Mouse (Mus musculus): ENCODE results near the gene Pax7. TPM values are rescaled to one million over a fixed set of nuclear protein-coding genes. Genes with fewer than 3 reads are reported as not detected.

Pax7 gene
- total RNA-seq (2017) = not detected in 2 replicates

DNA sequence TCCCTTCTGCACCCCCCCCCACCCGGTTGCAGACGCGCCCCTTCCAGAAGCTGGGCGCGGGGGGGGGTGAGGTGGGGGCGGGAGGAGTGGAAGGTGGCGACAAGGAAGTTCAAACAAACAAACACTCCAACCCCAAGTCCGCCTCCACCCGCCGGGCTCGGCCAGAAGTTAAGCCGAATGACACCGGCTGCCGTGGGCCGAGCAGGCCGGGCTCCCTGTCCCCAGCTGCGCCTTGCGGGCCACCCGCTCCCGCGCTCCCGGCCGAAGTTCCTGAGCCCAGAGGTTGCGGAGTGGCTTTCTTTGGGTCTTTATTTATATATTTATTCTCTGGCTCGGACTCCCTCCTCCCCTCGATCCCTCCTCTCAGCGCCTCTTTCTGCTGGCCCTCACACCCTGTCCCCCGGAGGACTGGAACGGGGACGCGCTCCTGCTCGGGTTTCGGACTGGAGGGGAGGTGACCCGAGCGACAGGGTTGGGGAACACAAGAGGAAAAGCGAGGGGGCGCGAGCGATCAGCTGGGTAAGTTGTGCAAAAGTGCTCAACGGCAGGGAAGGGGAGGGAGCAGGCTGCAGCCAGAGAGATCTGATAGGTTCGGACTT, at the start of gene Pax7:
Pax7 (minus strand) TSS at position 493 of the 599 bp plus-strand sequence.
- ATAC-seq (replicated peaks; ENCODE audit: low read depth, poor library complexity, severe bottlenecking) = no peak

DNA sequence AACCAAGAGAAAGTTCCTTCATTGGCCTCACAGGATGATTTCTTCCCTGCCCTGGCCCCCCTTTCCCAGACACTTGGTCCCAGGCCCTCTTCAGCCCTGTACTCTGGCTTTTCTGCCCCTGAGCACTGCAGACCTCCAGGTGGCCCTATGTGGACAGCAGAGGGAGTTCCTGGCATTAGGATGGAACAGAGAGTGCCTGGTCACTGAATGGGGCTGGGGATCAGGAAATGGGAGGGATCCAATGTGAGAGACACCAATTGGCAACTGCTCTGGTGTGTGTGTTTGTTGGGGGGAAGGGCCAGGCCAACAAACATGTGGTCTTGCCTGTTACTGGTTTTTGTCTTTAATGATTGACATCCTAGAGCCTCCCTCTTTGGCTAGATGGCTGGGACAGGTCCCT, 48.5 kb upstream of the Pax7 start:
- no peak for ATAC-seq (replicated peaks; ENCODE audit: low read depth, poor library complexity, severe bottlenecking)

DNA sequence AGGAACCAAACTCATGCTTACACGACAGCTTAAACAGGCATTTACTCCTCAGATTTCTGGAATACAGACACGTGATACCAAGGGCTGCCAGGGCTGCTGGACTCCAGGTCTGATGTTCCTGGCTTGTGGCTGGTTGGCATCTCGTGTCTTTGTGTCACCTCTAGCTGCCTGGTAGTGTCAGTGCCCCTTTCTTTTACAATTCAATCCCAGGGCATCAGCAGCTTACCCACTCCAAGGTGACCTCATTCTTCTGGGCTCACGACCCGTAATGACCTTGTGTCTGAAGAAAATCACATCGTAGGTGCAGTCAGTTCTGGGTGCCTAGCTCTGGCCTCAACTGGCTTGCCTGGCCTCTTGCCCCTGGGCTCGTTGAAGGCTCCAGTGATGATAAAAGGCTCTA, 46.0 kb upstream of the Pax7 start:
- ATAC-seq (replicated peaks; ENCODE audit: low read depth, poor library complexity, severe bottlenecking) = no peak

DNA sequence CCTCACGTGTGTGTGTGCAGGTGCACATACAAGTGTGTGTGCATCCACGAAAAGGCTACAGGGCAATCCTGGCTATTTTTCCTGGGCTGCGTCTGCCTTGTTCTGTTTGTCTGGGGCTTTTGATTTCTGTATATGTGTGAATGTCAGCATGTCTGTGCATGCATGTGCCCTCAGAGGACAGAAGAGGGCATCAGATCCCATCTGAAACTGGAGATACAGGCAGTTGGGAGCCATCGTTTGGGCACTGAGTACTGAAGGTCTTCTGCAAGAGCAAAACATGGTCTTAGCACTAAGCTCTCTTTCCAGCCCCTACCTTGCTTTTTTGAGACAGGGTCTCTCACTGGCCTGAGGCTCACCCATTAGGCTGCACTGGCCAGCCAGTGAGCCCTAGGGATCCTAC, 45.1 kb upstream of the Pax7 start:
- ATAC-seq (replicated peaks; ENCODE audit: low read depth, poor library complexity, severe bottlenecking) = no peak

DNA sequence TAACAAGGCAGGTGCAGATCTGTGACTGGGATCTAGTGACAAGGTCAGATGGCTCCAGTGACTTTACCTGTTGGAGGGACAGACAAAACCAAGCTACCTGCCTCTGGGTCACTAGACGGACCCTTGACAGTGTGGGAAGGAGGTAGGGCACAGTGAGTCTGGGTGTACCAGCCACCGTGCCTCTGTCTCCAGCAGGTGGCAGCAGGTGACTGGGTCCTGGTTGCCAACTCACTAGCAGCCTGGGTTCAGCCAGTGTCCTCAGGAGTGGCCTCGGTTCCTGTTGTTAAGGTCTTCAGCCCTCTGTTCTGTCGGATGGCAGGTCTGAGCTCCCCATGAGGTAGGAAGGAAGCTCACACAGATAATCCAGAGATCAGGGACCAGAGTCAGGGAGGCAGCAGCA, 43.9 kb upstream of the Pax7 start:
- ATAC-seq (replicated peaks; ENCODE audit: low read depth, poor library complexity, severe bottlenecking) = peak; percentile 62

DNA sequence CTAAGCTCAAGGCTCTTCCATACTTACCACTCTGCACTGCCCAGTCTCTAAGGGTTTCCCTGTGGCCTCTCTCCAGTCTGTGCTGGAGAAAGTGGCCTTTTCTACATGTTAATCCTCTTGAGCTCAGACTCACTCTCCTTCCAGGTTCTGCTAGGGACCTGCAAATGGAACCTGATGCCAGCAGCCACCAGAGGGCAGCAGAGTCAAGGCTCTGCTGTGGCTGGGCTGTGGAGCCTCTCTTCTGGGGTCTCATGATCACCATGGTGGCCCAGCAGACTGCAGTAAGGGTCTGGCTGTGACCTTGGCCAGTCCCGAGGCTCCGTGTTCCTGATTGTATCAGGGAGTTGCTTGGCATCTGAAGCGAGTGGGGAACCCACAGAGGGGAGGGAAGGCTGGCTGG, 39.3 kb upstream of the Pax7 start:
- peak; percentile 59; the same call in 1 of the 2 replicates for ATAC-seq (replicated peaks; ENCODE audit: low read depth, poor library complexity, severe bottlenecking)

DNA sequence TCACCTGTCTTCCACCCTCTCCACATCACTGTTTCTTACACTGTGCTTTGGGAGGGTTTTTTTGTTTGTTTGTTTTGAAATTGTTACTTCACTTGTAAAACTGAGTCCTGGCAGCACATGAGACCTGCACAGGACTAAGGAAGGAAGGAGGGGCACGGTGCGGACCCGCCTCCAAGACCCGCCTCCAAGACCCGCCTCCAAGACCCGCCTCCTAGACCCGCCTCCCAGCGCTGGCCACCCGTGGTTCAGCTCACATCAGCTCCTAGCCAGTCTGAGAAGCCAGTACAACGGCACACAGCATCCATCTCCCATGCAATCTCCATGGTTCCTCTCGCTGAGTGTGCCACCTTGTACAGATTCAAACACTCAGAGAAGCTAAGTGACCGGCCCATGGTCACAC, 38.4 kb upstream of the Pax7 start:
- ATAC-seq (replicated peaks; ENCODE audit: low read depth, poor library complexity, severe bottlenecking) = no peak

DNA sequence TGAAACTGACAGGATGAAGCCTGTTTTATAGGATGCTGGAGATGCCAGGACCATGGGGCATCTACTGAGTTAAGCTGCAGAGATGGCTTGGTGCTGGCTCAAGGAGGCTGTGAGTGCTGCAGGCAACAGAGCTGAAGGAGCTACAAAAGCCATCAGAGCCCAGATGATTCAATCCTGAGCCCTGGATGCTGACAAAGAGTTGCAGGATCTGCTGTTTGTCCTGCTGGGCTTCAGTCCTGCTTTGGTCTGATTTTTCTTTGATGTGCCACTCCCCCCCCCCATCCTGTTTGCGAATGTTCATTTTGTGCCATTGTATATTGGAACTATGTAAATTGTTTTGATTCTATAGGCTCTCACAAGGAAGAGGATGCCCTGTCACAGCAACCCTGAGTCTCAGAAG, 29.9 kb upstream of the Pax7 start:
- no peak for ATAC-seq (replicated peaks; ENCODE audit: low read depth, poor library complexity, severe bottlenecking)

DNA sequence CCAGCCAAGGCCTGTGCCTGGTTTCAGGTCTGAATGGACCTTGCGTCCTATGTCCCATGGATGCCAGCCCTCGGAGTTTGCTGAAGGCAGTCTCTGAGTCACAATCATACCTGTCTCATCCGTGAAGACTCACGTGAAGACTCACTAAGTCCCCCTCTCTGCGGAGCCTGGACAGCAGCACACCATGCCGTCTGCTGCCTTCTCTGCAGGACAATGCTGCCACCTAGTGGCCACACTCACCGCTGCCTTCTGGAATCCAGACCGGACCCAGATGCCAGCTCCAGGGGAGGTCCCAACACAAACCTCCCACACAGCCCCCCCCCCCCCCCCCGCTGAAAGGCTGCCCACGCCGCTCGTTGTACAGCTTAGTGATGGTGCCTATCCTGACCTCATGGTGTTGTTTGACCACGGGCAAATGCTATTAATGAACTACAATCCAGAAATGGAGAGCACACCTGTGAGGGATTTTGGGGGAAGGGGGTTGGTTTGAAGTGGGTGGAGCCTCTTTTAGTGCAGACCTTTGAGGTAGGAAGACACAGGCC, 25.4 kb upstream of the Pax7 start:
- ATAC-seq (replicated peaks; ENCODE audit: low read depth, poor library complexity, severe bottlenecking) = peak; percentile 95

DNA sequence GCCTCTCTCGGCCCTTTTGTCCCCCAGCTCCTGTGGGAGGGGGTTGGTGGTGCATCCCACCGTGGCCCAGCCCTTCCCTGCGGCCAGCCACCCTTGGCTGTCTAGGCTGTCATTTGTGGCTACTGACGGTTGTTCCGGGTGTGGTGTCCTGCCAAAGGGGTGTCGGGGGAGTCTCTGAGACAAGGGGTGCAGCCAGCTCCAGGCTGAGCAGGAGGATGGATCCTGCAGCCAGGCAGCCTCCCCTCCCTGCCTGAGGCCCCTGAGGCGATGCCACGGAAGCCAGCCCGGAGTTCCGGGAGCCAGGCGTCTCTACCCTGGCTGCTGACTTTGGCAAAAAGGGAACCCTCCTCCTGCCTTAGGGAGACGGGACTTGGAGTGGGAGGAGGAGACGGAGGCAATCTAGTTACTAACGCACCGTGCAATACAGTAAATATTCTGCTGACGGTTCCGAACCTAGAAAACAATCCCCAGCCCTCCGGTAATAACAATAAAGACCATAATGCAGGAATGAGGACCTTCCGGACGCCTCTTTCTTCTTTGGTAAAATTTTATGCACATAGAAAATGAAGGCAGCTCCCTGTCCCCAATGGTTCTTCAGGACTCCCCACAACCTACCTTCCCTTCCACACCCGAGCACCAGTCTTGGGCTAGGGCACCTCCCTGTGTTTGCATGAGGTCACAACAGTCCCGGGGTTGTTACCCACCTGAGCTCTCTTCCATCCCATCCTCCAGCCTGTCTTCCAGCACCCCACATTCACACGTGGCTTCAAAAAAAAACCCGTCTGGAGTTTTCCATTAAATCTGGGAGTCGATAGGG, 19.1 kb upstream of the Pax7 start:
- no peak for ATAC-seq (replicated peaks; ENCODE audit: low read depth, poor library complexity, severe bottlenecking)

DNA sequence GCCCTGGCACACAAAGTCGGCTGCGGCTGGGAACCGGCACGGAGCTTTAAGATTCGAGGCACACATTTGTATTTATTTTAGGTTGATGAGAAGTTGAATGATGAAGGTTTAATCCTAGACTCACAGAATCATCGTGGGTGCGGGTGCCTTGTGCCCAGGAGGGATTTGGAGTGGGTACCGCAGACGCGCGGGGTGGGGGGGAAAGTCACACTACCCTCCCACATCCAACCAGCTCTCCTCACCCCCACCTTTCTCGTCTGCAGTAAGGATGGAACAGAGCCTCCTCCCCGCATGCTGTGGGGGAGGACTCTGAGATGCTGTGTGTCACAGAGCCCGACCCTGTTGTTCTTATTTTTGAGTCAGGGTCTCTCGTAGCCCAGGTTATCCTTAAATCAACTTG, 18.1 kb upstream of the Pax7 start:
- no peak for ATAC-seq (replicated peaks; ENCODE audit: low read depth, poor library complexity, severe bottlenecking)

DNA sequence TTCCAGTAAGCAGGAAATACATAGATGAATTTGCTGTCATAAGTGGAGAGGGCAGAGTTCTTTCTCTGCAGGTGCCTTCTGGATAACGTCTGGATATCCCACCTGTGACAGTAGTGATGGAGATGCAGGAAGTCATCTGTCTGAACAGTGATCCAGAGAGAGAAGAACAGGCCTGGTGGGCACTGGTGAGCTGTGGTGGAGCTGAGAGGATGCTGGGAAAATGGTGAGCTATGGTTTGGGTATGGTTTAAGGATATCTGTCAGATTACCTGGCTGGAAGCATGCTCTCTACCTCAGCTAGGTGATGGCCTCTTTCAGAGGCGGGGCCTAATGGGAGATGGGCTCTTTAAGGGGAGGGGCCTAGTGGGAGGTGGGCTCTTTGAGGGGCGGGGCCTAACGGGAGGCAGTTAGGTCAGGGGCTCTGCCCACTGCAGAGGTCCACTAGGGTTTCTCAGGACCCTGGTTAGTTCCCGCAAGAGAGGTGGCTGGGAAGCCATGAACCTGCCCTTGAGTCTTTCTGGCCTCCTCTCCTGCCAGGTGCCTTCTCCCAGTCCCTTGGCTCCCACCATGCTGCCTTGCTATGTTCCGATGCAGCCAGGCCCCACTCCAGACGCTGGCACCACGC, 17.3 kb upstream of the Pax7 start:
- ATAC-seq (replicated peaks; ENCODE audit: low read depth, poor library complexity, severe bottlenecking) = no peak

DNA sequence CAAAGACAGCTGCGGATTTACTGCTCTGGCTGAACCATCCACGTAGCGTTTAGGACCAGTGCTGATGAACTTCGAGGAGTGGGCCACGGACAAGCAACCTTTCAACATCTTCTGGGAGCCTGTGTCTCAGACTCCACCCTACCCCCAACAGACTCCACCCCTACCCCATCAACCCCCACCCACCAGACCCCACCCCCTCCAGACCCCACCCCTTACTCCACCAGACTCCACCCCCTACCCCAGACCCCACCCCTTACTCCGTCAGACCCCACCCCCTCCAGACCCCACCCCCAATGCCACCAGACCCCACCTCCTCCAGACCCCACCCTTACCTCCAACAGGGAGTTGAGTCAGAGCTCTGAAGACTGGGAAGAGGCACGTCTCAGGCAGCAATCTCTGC, 10.1 kb upstream of the Pax7 start:
- ATAC-seq (replicated peaks; ENCODE audit: low read depth, poor library complexity, severe bottlenecking) = no peak

DNA sequence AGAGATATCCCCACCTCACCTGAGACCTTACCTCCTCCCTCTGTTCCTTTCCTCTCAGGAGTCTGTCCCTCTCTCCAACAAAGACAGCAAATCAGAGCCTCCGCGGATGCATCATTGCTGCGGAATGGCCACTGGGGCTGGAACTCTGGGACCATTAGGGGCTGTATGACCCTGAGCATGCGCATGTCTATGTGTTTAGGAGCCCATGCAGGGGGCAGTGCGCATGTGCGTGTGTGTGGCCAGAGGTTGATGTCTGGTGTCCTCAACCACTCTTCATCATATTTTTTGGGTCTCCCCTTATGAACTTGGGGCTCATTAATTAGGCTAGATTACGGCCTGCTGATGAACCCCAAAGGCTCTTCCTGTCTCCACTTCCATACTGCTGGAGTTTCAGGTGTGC, 9.6 kb upstream of the Pax7 start:
- ATAC-seq (replicated peaks; ENCODE audit: low read depth, poor library complexity, severe bottlenecking) = no peak

DNA sequence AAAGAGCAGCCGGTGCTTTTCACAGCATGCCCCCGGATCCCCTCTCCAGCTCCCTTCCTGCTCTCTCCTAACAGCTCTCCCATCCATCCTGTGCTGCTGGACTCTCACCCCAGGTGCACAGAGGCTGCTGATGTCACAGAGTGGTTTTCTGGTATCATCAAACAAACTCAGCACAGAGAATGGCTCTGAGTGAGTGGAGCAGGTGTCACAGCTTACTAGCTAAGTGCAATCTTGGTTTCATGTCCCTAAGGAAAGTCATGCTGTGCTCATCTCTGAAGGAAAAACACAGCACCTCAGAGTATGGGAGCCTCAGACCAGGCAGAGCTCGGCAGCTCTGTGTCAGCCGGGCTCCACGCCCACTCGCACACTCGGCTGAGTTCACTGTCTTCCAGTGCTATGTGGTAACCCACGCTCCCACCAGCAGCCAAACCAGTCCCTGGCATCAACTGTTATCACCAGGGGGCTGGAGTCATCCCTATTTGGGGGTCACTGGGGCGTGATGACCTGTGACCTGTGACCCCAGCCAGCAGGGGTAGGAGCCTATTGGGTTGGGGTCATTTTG, 7.7 kb upstream of the Pax7 start:
- no peak for ATAC-seq (replicated peaks; ENCODE audit: low read depth, poor library complexity, severe bottlenecking)

DNA sequence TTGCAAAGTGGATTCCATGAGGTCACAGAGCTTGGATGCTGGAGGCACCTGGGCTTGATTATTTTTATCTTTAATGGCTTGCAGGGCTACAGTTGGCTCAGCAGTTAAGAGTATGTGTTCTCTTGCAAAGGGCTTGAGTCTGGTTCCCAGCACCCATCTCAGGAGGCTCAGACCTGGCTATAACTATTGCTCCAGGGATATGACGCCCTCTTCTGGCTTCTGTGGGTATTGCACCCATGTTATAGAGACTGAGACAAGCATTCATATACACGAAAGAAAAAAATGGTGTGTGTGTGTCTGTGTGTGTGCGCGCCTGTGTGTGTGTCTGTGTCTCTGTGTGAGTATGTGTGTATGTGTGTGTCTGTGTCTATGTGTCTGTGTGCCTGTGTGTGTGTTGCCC, 7.1 kb upstream of the Pax7 start:
- ATAC-seq (replicated peaks; ENCODE audit: low read depth, poor library complexity, severe bottlenecking) = no peak

DNA sequence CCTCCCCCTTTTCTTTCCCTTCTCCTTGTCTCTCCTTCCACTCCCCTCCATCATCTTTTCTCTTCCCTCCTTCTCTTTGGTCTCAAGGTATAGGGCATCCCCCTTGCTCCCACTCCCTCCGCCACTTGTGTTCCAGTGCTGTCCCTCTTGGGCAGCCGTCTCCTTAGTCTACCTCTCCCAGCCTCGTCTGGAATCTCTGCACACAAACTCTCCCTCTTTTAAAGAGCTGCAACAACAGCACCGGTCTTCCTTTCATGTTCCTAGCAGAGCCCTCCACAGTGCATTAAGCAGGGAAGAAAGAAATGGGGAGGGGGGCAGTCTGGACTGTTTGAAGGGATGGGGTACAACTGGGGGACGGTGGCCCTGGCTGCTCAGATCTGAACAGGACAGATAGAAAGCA, 3.4 kb upstream of the Pax7 start:
- no peak for ATAC-seq (replicated peaks; ENCODE audit: low read depth, poor library complexity, severe bottlenecking)

DNA sequence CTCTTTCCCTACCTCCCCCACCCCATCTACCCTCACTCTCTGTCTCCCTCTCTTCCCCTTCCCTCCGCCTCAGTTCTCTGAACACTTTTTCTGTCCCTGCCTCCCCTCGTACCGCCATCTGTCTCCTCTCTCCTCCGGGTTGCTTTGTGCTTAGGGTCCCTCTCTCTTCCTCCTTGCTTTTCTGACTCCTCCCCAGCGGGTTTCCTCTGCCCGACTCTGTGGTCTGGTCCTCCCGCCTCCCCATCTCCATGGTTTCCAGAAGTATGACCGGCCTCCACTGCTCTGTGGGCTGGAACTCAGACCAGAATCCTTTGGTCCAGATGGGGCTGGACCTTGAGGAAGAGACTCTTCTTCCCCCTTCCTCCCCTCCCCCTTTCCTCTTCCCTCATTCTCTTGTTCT, 2.9 kb upstream of the Pax7 start:
- peak; percentile 50; the same call in 1 of the 2 replicates for ATAC-seq (replicated peaks; ENCODE audit: low read depth, poor library complexity, severe bottlenecking)

DNA sequence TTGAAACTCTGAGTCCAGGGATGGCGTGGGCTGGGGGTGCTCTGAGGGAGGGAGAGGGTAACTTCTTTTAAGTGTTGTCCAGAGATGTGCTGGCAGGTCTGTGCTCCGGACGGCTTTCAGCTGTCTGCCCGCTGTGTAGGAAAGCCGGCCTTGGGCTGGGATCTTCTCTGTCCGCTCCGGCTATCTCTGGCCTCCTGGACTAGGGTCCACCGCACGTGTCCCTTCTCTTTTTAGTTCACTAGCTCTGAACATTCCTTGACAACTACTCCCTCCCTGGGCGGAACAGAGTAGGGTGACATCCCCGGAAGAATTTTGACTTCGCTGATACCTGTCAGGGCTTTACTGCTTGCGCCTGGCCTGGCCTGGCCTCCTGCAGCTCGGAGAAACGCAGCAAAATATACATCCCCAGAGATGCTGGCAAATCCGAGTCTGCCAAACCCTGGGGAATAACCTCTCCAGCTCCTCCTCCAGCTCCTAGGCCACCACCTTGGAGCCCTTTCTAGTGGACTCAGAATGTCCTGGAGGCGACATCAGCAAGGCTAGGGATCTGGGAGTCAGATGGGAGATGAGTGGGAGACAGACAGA, 581 bp upstream of the Pax7 start:
- no peak for ATAC-seq (replicated peaks; ENCODE audit: low read depth, poor library complexity, severe bottlenecking)

DNA sequence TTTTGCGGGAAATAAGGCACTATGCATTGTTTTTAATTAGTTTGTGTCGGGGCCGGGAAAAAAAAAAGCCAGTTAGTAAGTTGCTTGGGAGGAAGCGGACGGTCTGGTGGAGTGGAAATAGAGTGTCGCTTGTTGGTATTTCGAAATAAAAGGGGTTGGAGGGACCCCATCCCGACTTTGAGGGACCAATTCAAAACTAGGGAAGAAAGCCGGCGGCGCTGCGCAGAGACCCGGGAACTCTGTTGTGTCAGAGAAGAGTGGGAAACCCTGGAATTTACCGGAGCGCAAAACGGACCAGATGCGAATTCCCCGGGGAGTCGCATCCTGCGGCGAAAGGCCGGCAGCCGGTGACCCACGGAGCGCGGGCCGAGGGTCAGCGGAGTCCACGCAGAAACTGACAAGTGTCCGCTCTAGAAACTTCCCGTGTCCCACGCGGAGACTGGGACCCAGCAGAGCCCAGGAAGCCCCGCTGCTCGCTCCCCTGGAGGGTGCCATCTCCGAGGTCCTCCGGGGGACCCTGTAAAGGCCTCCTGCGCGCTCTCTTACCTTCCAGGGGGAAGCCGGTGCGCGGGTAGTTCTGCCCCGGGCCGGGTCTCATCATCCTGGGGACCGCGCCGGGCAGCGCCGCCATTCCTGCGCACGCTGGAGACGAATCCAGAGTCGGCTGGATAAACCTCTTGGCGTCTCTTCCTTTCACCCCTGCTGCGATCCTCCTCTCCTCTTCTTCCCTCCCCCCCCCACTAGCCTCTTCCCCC, 870 bp downstream of the Pax7 start:
- no peak for ATAC-seq (replicated peaks; ENCODE audit: low read depth, poor library complexity, severe bottlenecking)
